Mouse (Mus musculus) megakaryocyte, adult 5-6 weeks (primary cell): ENCODE results near the gene Hs3st2. TPM values are rescaled to one million over a fixed set of nuclear protein-coding genes. Genes with fewer than 3 reads are reported as not detected.

Source experiments
- ATAC-seq: 2 replicates; pipeline ENCODE4 v1.8.0; 2016; ENCODE audit warnings: mild to moderate bottlenecking, inconsistent platforms; ENCODE audit not compliant: poor library complexity, severe bottlenecking
- total RNA-seq, 2 experiments: library from RNA; stranded (forward) in 1 of 2; stranded (reverse) in 1 of 2; fragments of 153-499, 151-499 nt in 1 of 2; fragments of 221-1000, 200-1000 nt in 1 of 2; gene quantifications; 2 replicates each; pipeline versions ENCODE4 v1.2.3 to v1.2.4; 2015 to 2017

Gene Hs3st2
- total RNA-seq, 2 experiments from 2014 or later, result not detected

- no peak for ATAC-seq
These were observed 65.1 kb downstream of the Hs3st2 start for GRCm38 (mm10) chr7:121456716-121457115.

- no peak for ATAC-seq
These were observed 66.4 kb downstream of the Hs3st2 start for GRCm38 (mm10) chr7:121458075-121458474.

GRCm38 (mm10) chr7:121460626-121461025, 69.0 kb downstream of the Hs3st2 start:
- no peak for ATAC-seq

GRCm38 (mm10) chr7:121464441-121464840, 72.8 kb downstream of the Hs3st2 start:
- no peak for ATAC-seq

GRCm38 (mm10) chr7:121465111-121465510, 73.5 kb downstream of the Hs3st2 start:
- ATAC-seq, result no peak

GRCm38 (mm10) chr7:121466331-121466730, 74.7 kb downstream of the Hs3st2 start:
- no peak for ATAC-seq

GRCm38 (mm10) chr7:121469435-121469834, 77.8 kb downstream of the Hs3st2 start:
- peak; percentile 94 for ATAC-seq

- no peak for ATAC-seq
These were observed 86.6 kb downstream of the Hs3st2 start for GRCm38 (mm10) chr7:121478302-121478701.

- no peak for ATAC-seq
These were observed 88.4 kb downstream of the Hs3st2 start for GRCm38 (mm10) chr7:121480106-121480505.

- no peak for ATAC-seq
These were observed 92.9 kb downstream of the Hs3st2 start for GRCm38 (mm10) chr7:121484590-121484989.

GRCm38 (mm10) chr7:121485266-121485665, 93.6 kb downstream of the Hs3st2 start:
- no peak for ATAC-seq

- ATAC-seq, result no peak
These were observed 95.6 kb downstream of the Hs3st2 start for GRCm38 (mm10) chr7:121487291-121487690.

- no peak for ATAC-seq
These were observed 97.7 kb downstream of the Hs3st2 start for GRCm38 (mm10) chr7:121489401-121489800.

- no peak for ATAC-seq
These were observed 99.9 kb downstream of the Hs3st2 start for GRCm38 (mm10) chr7:121491455-121492005.

GRCm38 (mm10) chr7:121500516-121500915, 108.9 kb downstream of the Hs3st2 start:
- no peak for ATAC-seq

GRCm38 (mm10) chr7:121501666-121502065, 110.0 kb downstream of the Hs3st2 start:
- no peak for ATAC-seq

GRCm38 (mm10) chr7:121516727-121517126, 125.1 kb downstream of the Hs3st2 start:
- peak; percentile 40 for ATAC-seq

- peak; percentile 72 for ATAC-seq
These were observed 125.5 kb downstream of the Hs3st2 start for GRCm38 (mm10) chr7:121517165-121517591.

GRCm38 (mm10) chr7:121522125-121522524, 130.5 kb downstream of the Hs3st2 start:
- ATAC-seq, result no peak

- ATAC-seq, result no peak
These were observed 137.4 kb downstream of the Hs3st2 start for GRCm38 (mm10) chr7:121529023-121529422.

GRCm38 (mm10) chr7:121533639-121534038, 142.0 kb downstream of the Hs3st2 start:
- ATAC-seq, result no peak

- ATAC-seq, result no peak
These were observed 142.7 kb downstream of the Hs3st2 start for GRCm38 (mm10) chr7:121534386-121534785.

- ATAC-seq, result no peak
These were observed 144.3 kb downstream of the Hs3st2 start for GRCm38 (mm10) chr7:121535987-121536386.
